Mouse (Mus musculus): ENCODE data around the gene Ube2o. TPM values are rescaled to one million over a fixed set of nuclear protein-coding genes. Genes with fewer than 3 reads are reported as not detected.
"Not testable (repeated sequence)": the region's sequence is repeated elsewhere in the genome, so short reads cannot be mapped to it uniquely, and the experiment has no call there.

Gene Ube2o
- total RNA-seq, 2 experiments from 2014 or later, result 25.2 to 25.6 TPM

GRCm38 (mm10) chr11:116518482-116518881 lies 62.8 kb downstream of the Ube2o start:
- DNase-seq (ENCODE audit: low spot score in 2 of 2), result no peak

DNA sequence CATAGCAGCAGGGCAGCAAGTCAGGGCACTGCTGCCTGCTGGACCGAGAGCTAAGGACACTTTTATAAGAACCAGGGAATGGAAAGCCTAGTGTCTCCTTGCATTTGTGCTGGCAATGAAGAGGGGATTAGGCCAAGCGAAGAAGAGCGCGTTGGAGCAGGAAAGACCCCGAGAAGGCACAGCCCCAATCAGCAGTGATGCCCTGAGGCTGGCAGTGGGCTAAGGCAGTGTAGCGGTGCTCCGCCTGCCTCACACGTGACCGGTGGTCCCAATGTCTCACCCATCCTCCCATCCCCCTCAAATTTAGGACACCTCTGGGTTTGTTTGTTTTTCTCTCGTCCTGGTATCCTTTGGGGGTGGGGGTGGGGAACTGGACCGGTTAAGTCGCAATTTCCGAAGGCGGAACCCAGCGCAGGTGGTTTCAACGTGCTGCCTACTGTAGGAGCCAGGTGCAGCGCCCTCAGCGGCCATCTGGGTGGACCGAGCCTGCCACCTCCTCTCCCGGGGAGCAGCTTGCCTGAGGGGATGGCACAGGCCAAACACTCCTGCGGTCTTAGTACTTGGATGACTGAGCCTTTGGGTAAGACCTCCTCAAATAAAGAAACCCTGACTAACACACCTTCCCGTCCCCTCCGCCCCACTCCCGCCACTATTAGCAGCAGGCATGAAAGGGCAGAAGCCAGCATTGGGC lies 65.8 kb downstream of the Ube2o start:
- DNase-seq (ENCODE audit: low spot score in 2 of 2), result no peak

- no peak for DNase-seq (ENCODE audit: low spot score in 2 of 2)
Measured at GRCm38 (mm10) chr11:116513531-116514038, 67.7 kb downstream of the Ube2o start.

- DNase-seq (ENCODE audit: low spot score in 2 of 2), result no peak
Measured at GRCm38 (mm10) chr11:116512987-116513386, 68.3 kb downstream of the Ube2o start.

- no peak for DNase-seq (ENCODE audit: low spot score in 2 of 2)
Measured at GRCm38 (mm10) chr11:116512154-116512553, 69.1 kb downstream of the Ube2o start.

DNA sequence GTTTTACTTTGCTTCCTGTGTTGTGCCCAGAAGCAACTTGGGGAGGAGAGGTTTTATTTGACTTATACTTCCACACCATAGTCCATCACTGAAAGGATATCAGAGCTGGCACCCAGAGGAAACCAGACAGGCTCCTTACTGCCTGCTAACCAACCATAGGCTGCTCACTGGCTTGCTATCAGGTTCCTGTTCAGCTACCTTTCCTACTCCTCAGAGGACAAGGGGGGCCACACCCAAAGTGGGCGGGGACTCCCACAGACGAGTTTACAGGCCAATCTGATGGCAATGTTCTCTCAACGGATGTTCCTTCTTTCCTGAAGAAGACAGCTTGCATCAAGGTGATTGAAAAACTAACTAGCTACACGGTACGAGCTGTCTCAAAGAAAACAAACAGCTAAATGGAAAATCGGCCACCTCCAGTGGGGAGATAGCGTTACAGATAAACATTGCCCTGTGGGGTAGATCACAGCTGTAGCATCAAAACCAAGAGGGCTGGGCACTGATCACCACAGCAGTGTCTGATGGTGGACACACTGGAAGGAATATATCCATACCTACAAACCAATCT lies 69.9 kb downstream of the Ube2o start:
- DNase-seq (ENCODE audit: low spot score in 2 of 2), result no peak

DNA sequence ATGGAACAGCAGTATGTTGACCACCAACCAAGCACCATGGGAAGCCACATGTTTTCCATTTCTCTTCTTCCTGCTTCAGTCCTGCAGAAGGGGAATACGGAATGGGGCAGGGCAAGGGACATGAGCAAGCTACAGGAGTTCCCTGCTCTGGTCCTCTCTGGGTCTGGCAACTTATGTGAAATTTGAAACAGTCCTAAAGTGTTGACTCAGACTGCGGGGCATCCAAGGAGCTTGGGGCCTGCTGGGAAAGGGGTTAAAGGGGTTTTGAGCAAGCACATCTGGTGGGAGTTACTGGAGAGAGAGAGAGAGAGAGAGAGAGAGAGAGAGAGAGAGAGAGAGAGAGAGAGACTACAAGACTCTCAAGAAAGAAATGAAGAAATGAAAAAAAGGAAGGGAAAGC lies 72.6 kb downstream of the Ube2o start:
- DNase-seq (ENCODE audit: low spot score in 2 of 2), result no peak

- no peak for DNase-seq (ENCODE audit: low spot score in 2 of 2)
Measured at GRCm38 (mm10) chr11:116506151-116506875, 74.9 kb downstream of the Ube2o start.

- DNase-seq (ENCODE audit: low spot score in 2 of 2), result no peak
Measured at GRCm38 (mm10) chr11:116505573-116505972, 75.7 kb downstream of the Ube2o start.

- DNase-seq (ENCODE audit: low spot score in 2 of 2), result no peak
Measured at GRCm38 (mm10) chr11:116504516-116504915, 76.7 kb downstream of the Ube2o start.

- DNase-seq (ENCODE audit: low spot score in 2 of 2), result peak in 1 of 2 experiments; percentile 23
Measured at GRCm38 (mm10) chr11:116501005-116501746, 80.1 kb downstream of the Ube2o start.

DNA sequence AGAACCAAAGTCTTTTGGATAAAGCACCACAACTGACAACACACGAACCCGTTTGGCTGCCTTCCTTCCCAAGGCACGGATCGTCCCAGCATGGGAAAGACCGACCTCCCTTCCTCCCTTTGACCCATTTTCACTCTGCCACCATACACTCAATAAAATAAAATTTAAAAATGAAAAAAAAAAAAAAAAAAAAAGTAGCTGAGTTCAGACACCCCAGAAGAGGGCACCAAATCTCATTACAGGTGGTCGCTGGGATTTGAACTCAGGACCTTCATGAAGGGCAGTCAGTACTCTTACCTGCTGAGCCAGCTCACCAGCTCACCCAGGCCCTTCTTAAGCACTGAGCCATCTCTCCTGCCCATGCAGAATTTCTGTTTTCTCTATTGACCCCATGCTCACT lies 82.2 kb downstream of the Ube2o start:
- no peak for DNase-seq (ENCODE audit: low spot score in 2 of 2)

- DNase-seq (ENCODE audit: low spot score in 2 of 2), result no peak
Measured at GRCm38 (mm10) chr11:116498596-116498995, 82.7 kb downstream of the Ube2o start.

DNA sequence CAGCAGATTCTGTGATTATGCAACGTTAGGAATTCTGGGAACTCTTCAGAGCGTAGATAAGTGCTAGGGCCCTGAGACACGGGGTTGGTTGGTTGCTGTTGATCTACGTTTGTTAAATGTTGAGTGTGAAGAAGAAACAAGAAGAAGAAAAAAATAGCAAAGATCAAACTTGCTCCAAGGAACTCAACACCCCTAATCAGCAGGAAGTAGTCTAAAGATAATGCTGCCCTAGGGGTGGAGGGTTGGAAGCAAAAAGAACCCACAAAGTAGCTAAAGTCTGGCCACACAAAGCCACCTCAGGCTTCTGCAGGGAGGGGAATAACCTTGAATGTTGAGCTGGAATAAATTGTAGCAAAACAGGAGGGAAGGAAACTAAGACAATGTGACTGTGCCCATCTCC lies 83.9 kb downstream of the Ube2o start:
- DNase-seq (ENCODE audit: low spot score in 2 of 2), result no peak

DNA sequence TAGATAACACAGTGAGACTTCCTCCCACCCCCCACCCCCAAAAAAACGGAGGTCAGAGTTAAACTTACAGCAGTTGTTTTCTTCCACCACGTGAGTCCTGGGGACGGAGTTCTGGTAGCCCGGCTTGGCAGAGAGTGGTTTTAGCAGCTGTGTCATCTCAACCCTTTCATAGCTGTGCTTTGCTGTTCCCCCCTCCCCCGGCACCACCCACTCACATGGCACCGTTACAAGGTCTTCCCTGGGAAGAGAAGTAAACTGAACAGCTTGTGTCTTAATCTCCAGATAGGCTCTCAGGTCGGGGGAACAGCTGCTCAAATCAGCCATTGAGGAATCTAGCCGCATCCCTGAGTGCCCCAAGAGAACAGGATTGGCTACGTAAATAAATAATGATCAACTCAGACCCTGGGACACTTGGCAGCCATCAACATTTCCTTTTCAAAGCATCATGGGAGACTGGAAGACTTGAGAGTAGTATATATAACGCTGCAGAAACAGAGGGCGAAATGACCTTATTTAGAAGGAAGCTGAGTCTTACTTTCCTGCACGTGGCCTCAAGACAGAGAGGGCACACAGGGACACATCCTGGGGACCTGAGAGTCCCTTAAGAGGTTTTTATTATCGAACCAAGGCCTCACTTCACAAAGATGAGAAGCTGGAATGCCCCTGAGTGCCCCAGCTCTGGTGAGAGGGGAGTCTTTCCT lies 86.6 kb downstream of the Ube2o start:
- DNase-seq (ENCODE audit: low spot score in 2 of 2), result peak; percentile 41 to 75

DNA sequence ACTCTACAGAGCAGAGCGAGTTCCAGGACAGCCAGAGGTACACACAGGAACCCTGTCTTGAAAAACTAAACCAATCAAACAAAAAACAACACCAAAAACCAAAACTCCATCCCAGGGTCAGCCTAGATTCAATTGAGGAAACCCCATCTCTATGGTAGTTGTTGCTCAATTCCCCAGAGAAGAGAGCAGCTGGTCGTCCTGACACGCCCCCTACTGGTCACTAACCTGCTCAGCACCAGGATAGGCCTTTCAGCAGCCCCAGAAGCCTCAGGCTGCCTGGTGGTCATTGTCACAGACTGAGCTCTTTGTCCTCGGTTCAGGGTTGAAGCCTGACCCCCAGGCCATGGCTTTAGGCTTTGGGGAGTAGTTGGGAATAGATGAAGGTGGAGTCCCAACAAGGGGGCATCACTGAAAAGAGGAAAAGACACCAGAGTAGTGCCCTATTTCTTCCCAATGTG lies 87.4 kb downstream of the Ube2o start, which contains the start of gene Prpsap1:
Prpsap1 (minus strand) TSS at position 408 of the 458 bp plus-strand sequence.
- DNase-seq (ENCODE audit: low spot score in 2 of 2), result peak; percentile 34 to 50

- no peak for DNase-seq (ENCODE audit: low spot score in 2 of 2)
Measured at GRCm38 (mm10) chr11:116493191-116493590, 88.1 kb downstream of the Ube2o start.

- not testable (repeated sequence) for DNase-seq (ENCODE audit: low spot score in 2 of 2)
Measured at GRCm38 (mm10) chr11:116492507-116492906, 88.7 kb downstream of the Ube2o start.

DNA sequence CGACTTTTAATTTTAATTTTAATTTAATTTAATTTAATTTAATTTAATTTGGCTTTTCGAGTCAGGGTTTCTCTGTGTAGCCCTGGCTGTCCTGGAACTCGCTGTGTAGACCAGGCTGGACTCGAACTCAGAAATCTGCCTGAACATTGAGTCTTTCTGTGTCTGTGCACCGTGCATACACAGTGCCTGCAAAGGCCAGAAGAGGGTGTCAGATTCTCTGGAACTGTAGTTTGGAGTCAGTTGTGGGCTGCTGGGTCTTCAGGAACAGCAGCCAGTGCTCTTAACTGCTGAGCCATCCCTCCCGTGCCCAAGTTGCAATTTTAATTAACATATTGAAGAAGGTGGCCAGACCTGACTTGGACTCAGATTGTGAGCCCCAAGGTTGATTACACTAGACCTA lies 89.9 kb downstream of the Ube2o start:
- DNase-seq (ENCODE audit: low spot score in 2 of 2), result no peak

GRCm38 (mm10) chr11:116490232-116491107 lies 90.8 kb downstream of the Ube2o start:
- DNase-seq (ENCODE audit: low spot score in 2 of 2), result peak; percentile 84 to 91
